Mouse (Mus musculus): ENCODE measurements at regions not wholly inside any gene's neighbourhood (a gene's known extent, or its start where the extent isn't known, plus 50 kb on each side); places are given as distances from the start of the nearest gene placed in this dataset.

DNA sequence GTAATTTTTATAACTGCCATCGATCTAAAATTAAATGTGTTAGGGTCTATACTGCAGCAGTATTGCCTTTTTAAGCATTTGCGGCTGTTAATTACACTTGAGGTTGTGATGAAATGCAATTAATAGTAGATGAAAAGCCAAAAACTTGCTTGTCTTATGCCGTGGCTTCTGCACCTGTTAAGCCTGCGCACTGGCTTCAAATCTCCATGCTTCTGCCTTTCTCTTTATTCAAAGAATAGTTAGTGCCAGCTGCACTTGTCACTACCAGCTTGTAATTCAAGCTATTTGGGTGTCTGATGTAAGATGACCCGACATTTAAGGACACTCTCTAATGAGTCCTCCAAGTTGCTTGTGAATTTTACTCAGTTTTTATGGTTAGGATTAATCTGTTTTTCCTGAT lies 161.3 kb upstream of the Manea start:
- TF ChIP-seq CTCF (IDR thresholded peaks at IDR 0.05; ENCODE audit: low read depth) (no peak), EP300 (IDR thresholded peaks at IDR 0.05; ENCODE audit: low read depth) (no peak)

Data from liver, embryonic 14.5 days (tissue).